Comparison of ENCODE assay signal across 25 mouse cellular contexts in the genomic region with DNA sequence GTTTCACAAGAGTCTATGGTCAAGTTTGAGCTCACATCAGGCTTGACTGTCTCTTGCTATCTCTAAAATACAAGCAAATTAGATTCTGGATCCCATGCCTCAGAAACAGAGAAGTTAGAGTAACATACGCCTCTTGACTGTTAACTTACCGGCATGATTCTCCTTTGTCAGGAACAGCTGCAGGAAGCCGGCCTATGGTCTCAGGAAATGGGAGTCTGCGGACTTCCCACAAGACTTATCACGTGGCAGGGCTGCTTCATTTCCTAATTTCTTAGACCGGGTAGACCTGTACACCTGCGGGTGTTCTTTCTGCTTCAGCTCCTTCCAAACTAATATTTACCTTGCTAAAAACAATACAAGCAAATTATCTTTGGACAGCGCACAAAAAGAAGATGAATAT. TPM values are rescaled to one million over a fixed set of nuclear protein-coding genes. Genes with fewer than 3 reads are reported as not detected.
DNase-seq lines count a peak whose midpoint lies in the region; ATAC-seq and TF ChIP-seq lines count a peak whose summit lies in the region.
"Had no signal": no experiment of that assay in that cellular context is flagged by ENCODE, and none has a peak within 500 bp of the region (broad histone marks: within the 10 kb centered on the region; RNA-seq: fewer than 3 reads in every experiment).

No protein-coding gene starts in this region.

- intact Hi-C loops in left cerebral cortex, postnatal 4 days (cut with DNase I): no loop called here

- no peak overlapping the region for H3K27ac ChIP-seq in kidney, postnatal 0 days
- no peak overlapping the region for H3K27ac ChIP-seq in kidney, embryonic 15.5 days
- H3K27ac ChIP-seq: embryonic facial prominence, embryonic 10.5 days; forebrain, embryonic 10.5 days; hindbrain, embryonic 12.5 days had no signal

- H3K4me1 ChIP-seq in kidney, postnatal 0 days (replicated peaks; ENCODE audit: insufficient read depth, low read length): no peaks in the 10 kb centered on the region
- peaks cover 9% of the 10 kb centered on the region; the same call in 1 of the 2 replicates for H3K4me1 ChIP-seq in kidney, embryonic 15.5 days
- peaks cover 15% of the 10 kb centered on the region for H3K4me1 ChIP-seq in megakaryocyte, embryonic 14.5 days
- H3K4me1 ChIP-seq: embryonic facial prominence, embryonic 10.5 days; forebrain, embryonic 10.5 days; heart, embryonic 12.5 days; hindbrain, embryonic 12.5 days had no signal

- no peak overlapping the region for H3K4me2 ChIP-seq in kidney, postnatal 0 days (ENCODE audit: low read length)
- no peak overlapping the region for H3K4me2 ChIP-seq in kidney, embryonic 15.5 days
- H3K4me2 ChIP-seq: heart, embryonic 12.5 days; hindbrain, embryonic 12.5 days had no signal

- H3K9me3 ChIP-seq in kidney, postnatal 0 days (replicated peaks; ENCODE audit: low read length): no peaks in the 10 kb centered on the region
- no peaks in the 10 kb centered on the region; the same call in 1 of the 2 replicates for H3K9me3 ChIP-seq in kidney, embryonic 15.5 days (replicated peaks)
- H3K9me3 ChIP-seq in megakaryocyte, embryonic 14.5 days: peaks cover 21% of the 10 kb centered on the region
- H3K9me3 ChIP-seq: embryonic facial prominence, embryonic 10.5 days; hindbrain, embryonic 12.5 days had no signal

- no peaks in the 10 kb centered on the region for H3K36me3 ChIP-seq in kidney, postnatal 0 days (ENCODE audit: insufficient read depth, low read length)
- H3K36me3 ChIP-seq in kidney, embryonic 15.5 days: no peaks in the 10 kb centered on the region
- H3K36me3 ChIP-seq in megakaryocyte, embryonic 14.5 days (replicated peaks; ENCODE audit: low read length): no peaks in the 10 kb centered on the region
- H3K36me3 ChIP-seq: embryonic facial prominence, embryonic 10.5 days; forebrain, embryonic 10.5 days; G1E; heart, embryonic 12.5 days; hindbrain, embryonic 12.5 days had no signal

- DNase-seq in kidney, postnatal 0 days (ENCODE audit: low spot score): peak; percentile 48
- peak; percentile 25 for DNase-seq in fat pad, adult 2 months (ENCODE audit: extremely low read depth, low read depth, low spot score)
- DNase-seq in left cerebral cortex, postnatal 4 days: no peak
- DNase-seq in embryo, embryonic 9.5 days (ENCODE audit: extremely low spot score): no peak
- DNase-seq: adrenal gland, postnatal 14 days; B cell, adult 2 months; cerebellum, adult 11-12 months; cerebellum, adult 9-10 months; cerebellum, postnatal 25 days; heart, postnatal 36 days had no signal

- no peak overlapping the region for H3K4me3 ChIP-seq in kidney, postnatal 0 days (replicated peaks; ENCODE audit: low read depth, low read length)
- no peak overlapping the region for H3K4me3 ChIP-seq in kidney, embryonic 15.5 days (replicated peaks)
- H3K4me3 ChIP-seq in megakaryocyte, embryonic 14.5 days (replicated peaks): peak overlapping the region; percentile 5
- H3K4me3 ChIP-seq: embryonic facial prominence, embryonic 10.5 days; forebrain, embryonic 10.5 days; heart, embryonic 12.5 days; hindbrain, embryonic 12.5 days had no signal

- H3K9ac ChIP-seq in kidney, postnatal 0 days (ENCODE audit: low read depth, low read length): no peak overlapping the region
- H3K9ac ChIP-seq in kidney, embryonic 15.5 days: no peak overlapping the region
- H3K9ac ChIP-seq: heart, embryonic 12.5 days; hindbrain, embryonic 12.5 days had no signal

- no peak for ATAC-seq in kidney, postnatal 0 days (replicated peaks; ENCODE audit: low FRiP score, low read depth)
- ATAC-seq in kidney, embryonic 15.5 days (replicated peaks; ENCODE audit: low FRiP score): no peak
- no peak for ATAC-seq in megakaryocyte, adult 5-6 weeks (ENCODE audit: poor library complexity, severe bottlenecking)
- ATAC-seq: CD4-positive, CD25-positive, alpha-beta regulatory T cell, adult 4 months; forebrain, embryonic 14.5 days; hindbrain, embryonic 16.5 days; inflammation-experienced regulatory T-cells, adult 6 months; intestine, postnatal 0 days had no signal

- WGBS in kidney, postnatal 0 days: 34% methylated on average over 8 of the region's 8 CpGs
- WGBS in kidney, embryonic 15.5 days: 42% methylated on average over 8 of the region's 8 CpGs

- H3K27me3 ChIP-seq in kidney, postnatal 0 days (ENCODE audit: insufficient read depth, low read length): no peaks in the 10 kb centered on the region
- no peaks in the 10 kb centered on the region for H3K27me3 ChIP-seq in kidney, embryonic 15.5 days
- H3K27me3 ChIP-seq in megakaryocyte, embryonic 14.5 days (replicated peaks): peaks cover 15% of the 10 kb centered on the region
- H3K27me3 ChIP-seq: heart, embryonic 12.5 days; hindbrain, embryonic 12.5 days had no signal

- no peak for TF ChIP-seq CTCF in kidney, postnatal 0 days (IDR thresholded peaks at IDR 0.05; ENCODE audit: low read depth)

RNA-seq across cellular contexts. Expression of a gene that starts 22.9 kb away (rescaled TPM):
- 0.71 and 0.79 TPM in 2 replicates for polyA plus RNA-seq in kidney, postnatal 0 days (2015; fragmentation: Nextera tagmentation; extraction: Ambion mirVana)
- 1.5 and 2.0 TPM in 2 replicates for polyA plus RNA-seq in kidney, embryonic 15.5 days (2015; fragmentation: Nextera tagmentation; extraction: Ambion mirVana)
- not detected in 2 replicates for polyA plus RNA-seq in megakaryocyte, embryonic 14.5 days (2012; ENCODE audit: insufficient read depth, low replicate concordance)
- 0.11 and 0.21 TPM in 2 replicates for total RNA-seq in megakaryocyte, adult 5-6 weeks (2015)
- total RNA-seq in megakaryocyte, adult 5-6 weeks (2017): 0.04 TPM in 1 of 2 replicates, not detected in the other
- total RNA-seq in left cerebral cortex, postnatal 4 days (2021): 1 to 10 TPM; 5.4 to 5.6 TPM
- total RNA-seq: gastrocnemius, adult 8-10 months; gastrocnemius, postnatal 4 days; heart, postnatal 36 days had no signal
- polyA plus RNA-seq: CD4-positive, CD25-positive, alpha-beta regulatory T cell, adult 4 months; G1E had no signal

RNA-seq across cellular contexts. Expression of a gene that starts 24.7 kb away (rescaled TPM):
- 161 and 177 TPM in 2 replicates for polyA plus RNA-seq in kidney, postnatal 0 days (2015; fragmentation: Nextera tagmentation; extraction: Ambion mirVana)
- 158 and 175 TPM in 2 replicates for polyA plus RNA-seq in kidney, embryonic 15.5 days (2015; fragmentation: Nextera tagmentation; extraction: Ambion mirVana)
- 112 and 150 TPM in 2 replicates for polyA plus RNA-seq in megakaryocyte, embryonic 14.5 days (2012; ENCODE audit: insufficient read depth, low replicate concordance)
- 54.6 and 68.3 TPM in 2 replicates for total RNA-seq in megakaryocyte, adult 5-6 weeks (2015)
- total RNA-seq in megakaryocyte, adult 5-6 weeks (2017): 80.3 and 107 TPM in 2 replicates
- total RNA-seq in left cerebral cortex, postnatal 4 days (2021): 100 to 1,000 TPM; 229 to 238 TPM

RNA-seq across cellular contexts. Expression of a gene that starts 54.5 kb away (rescaled TPM):
- 911 and 953 TPM in 2 replicates for polyA plus RNA-seq in kidney, postnatal 0 days (2015; fragmentation: Nextera tagmentation; extraction: Ambion mirVana)
- polyA plus RNA-seq in kidney, embryonic 15.5 days (2015; fragmentation: Nextera tagmentation; extraction: Ambion mirVana): 783 and 843 TPM in 2 replicates
- polyA plus RNA-seq in megakaryocyte, embryonic 14.5 days (2012; ENCODE audit: insufficient read depth, low replicate concordance): 714 and 1,504 TPM in 2 replicates
- total RNA-seq in megakaryocyte, adult 5-6 weeks (2015): 936 and 951 TPM in 2 replicates
- total RNA-seq in megakaryocyte, adult 5-6 weeks (2017): 1,220 and 1,324 TPM in 2 replicates
- total RNA-seq in left cerebral cortex, postnatal 4 days (2021): 100 to 1,000 TPM; 423 to 424 TPM

Comparison
In these comparisons a context has a peak if more than half of its experiments do, and no peak if none do; other contexts are left out.
1. DNase-seq: peak in kidney, postnatal 0 days (single experiment) and fat pad, adult 2 months (single experiment); none in left cerebral cortex, postnatal 4 days (single experiment) and embryo, embryonic 9.5 days (single experiment).